Mouse (Mus musculus) ES-E14 (cell line): Measurements from ENCODE around the gene Prr5l. TPM values are rescaled to one million over a fixed set of nuclear protein-coding genes. Genes with fewer than 3 reads are reported as not detected.

Experiments
- DNase-seq: peaks from one replicate; pipeline ENCODE4 v3.0.0-alpha.2; 2013; ENCODE audit warnings: low read depth, low spot score
- H3K27ac ChIP-seq: 2 replicates; pipeline ENCODE4 v1.5.1; 2012; ENCODE audit warnings: low read depth, mild to moderate bottlenecking, low read length, moderate library complexity, mixed read lengths; ENCODE audit not compliant: poor library complexity, insufficient read depth, severe bottlenecking
- H3K36me3 ChIP-seq: 2 replicates; pipeline ENCODE4 v1.6.1; 2012; ENCODE audit warnings: mild to moderate bottlenecking, low read length, moderate library complexity, mixed read lengths; ENCODE audit not compliant: control insufficient read depth, poor library complexity, insufficient read depth, severe bottlenecking
- H3K4me1 ChIP-seq, 2 experiments: fragments of 150-350 bp in 1 of 2; sonication (generic) in 1 of 2; 2 replicates each; pipeline ENCODE4 v1.6.1; 2012; ENCODE audit warnings: low read length in 2 of 2, mild to moderate bottlenecking in 1 of 2, mixed read lengths in 1 of 2; ENCODE audit not compliant: control insufficient read depth in 2 of 2, insufficient read depth in 2 of 2, poor library complexity in 1 of 2
- H3K4me3 ChIP-seq, 2 experiments: fragments of 150-350 bp in 1 of 2; sonication (generic) in 1 of 2; 2 replicates each; pipeline ENCODE4 v1.5.1; 2012; ENCODE audit warnings: low read length in 2 of 2, low read depth in 1 of 2, mild to moderate bottlenecking in 1 of 2, mixed read lengths in 1 of 2; ENCODE audit not compliant: insufficient read depth in 1 of 2, poor library complexity in 1 of 2, severe bottlenecking in 1 of 2
- H3K9ac ChIP-seq: 2 replicates; pipeline ENCODE4 v1.6.1; 2012; ENCODE audit warnings: low read depth, mild to moderate bottlenecking, low read length, mixed read lengths; ENCODE audit not compliant: poor library complexity, insufficient read depth, severe bottlenecking
- H3K9me3 ChIP-seq: fragments of 150-350 bp; sonication (generic); 2 replicates; pipeline ENCODE4 v1.6.1; 2012; ENCODE audit warnings: low read depth, mild to moderate bottlenecking, low read length; ENCODE audit not compliant: control insufficient read depth, insufficient read depth
- CHD2 ChIP-seq: IDR thresholded peaks from 2 replicates; pipeline ENCODE4 v1.6.1; 2014; ENCODE audit warnings: mild to moderate bottlenecking, low read depth, low read length, inconsistent platforms
- HCFC1 ChIP-seq: IDR thresholded peaks from 2 replicates; pipeline ENCODE4 v1.6.1; 2012; ENCODE audit warnings: low read length, inconsistent platforms, borderline replicate concordance; ENCODE audit not compliant: insufficient read depth
- MAFK ChIP-seq: IDR thresholded peaks from 2 replicates; pipeline ENCODE4 v1.6.1; 2014; ENCODE audit warnings: mild to moderate bottlenecking, low read depth, low read length, inconsistent platforms; ENCODE audit not compliant: insufficient read depth
- ZC3H11A ChIP-seq: IDR thresholded peaks from 2 replicates; pipeline ENCODE4 v1.6.1; 2012; ENCODE audit warnings: low read depth, mild to moderate bottlenecking, inconsistent platforms, low read length, borderline replicate concordance
- ZNF384 ChIP-seq: IDR thresholded peaks from 2 replicates; pipeline ENCODE4 v1.6.1; 2012; ENCODE audit warnings: low read depth, low read length, inconsistent platforms
- in situ Hi-C, 2 experiments: fragments of 600-800 bp; cut with MboI; formaldehyde crosslinking; loops; one replicate each; pipeline ENCODE4 v1.15.1; 2025; ENCODE audit warnings: low sequenced_read_pairs in 2 of 2, inconsistent platforms in 1 of 2; ENCODE audit not compliant: unreplicated experiment in 2 of 2
- total RNA-seq: library from RNA; depleted of rRNA; stranded (reverse); fragments of 300-350 nt; gene quantifications from 2 replicates; pipeline ENCODE4 v1.2.3, GENCODE M21; 2012; rRNA removed

Prr5l gene
- total RNA-seq, 1 experiment: 4.5 TPM

DNA sequence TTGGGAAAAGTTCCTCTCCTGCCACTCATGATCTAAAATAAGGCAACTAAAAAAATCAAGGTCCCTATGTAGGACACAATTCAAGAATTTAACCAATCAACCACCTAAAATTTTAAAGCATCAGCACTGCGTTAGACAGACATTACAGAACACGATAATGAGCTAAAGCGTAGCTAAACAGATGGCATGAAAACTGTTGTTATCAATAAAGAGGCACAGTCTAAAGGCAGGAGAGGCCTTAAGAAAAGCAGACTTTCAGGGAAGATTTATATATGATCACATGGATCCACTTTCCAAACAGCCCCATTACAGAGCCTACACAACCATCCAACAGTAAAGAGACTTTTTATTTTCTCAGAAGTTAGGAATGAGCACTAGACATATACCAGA is 217.1 kb downstream of the Prr5l start:
- TF ChIP-seq ZC3H11A: no peak
- no peak for TF ChIP-seq HCFC1
- TF ChIP-seq CHD2: no peak
- TF ChIP-seq MAFK: no peak
- TF ChIP-seq ZNF384: no peak
- H3K4me1 ChIP-seq: peaks cover 2 to 9% of the 10 kb centered on the region in 2 experiments; a peak in 2 of 4 replicates
- H3K27ac ChIP-seq: no peak overlapping the region
- H3K36me3 ChIP-seq: no peaks in the 10 kb centered on the region
- in situ Hi-C loops: no loop called here
- DNase-seq: no peak
- H3K9me3 ChIP-seq: no peaks in the 10 kb centered on the region
- no peak overlapping the region for H3K4me3 ChIP-seq
- H3K9ac ChIP-seq: no peak overlapping the region

DNA sequence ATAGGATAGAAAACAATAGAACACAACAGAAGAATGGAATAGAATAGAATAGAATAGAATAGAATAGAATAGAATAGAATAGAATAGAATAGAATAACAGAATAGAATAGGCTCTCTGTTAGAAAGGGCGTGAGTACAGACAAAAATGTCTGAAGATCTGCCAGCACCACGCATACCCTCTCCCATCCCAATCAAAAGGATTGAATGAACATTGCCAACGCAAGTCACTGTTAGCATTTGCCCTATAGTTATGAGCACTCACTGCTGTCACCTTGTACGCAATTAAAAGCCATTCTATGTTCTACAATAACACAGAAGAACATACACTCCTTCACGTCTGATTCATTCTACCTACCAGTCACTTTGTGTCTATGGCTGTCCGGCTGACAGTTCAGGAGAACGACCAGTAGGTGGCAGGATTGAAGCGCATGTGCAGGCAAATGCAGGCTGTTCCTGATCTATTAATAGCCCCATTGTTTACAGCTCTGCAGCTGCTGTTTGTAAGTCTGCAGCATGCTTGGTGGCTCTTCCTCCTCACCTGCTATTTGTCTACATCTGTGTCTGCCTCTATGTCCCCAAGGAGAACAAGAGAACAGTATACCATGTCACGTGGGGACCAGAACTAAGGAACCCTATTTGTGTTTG is 217.6 kb downstream of the Prr5l start:
- Histone ChIP-seq H3K9ac (no peak overlapping the region), H3K27ac (no peak overlapping the region)
- TF ChIP-seq ZNF384: no peak
- peak; percentile 67; the same call in 1 of the 2 replicates for TF ChIP-seq ZC3H11A

More for the DNA sequence above, 217.6 kb downstream of the Prr5l start:
- H3K4me3 ChIP-seq: no peak overlapping the region
- DNase-seq: peak; percentile 69
- no peaks in the 10 kb centered on the region for H3K9me3 ChIP-seq
- in situ Hi-C loops: no loop called here
- peaks cover 2 to 9% of the 10 kb centered on the region in 2 experiments; a peak in 2 of 4 replicates for H3K4me1 ChIP-seq
- no peaks in the 10 kb centered on the region for H3K36me3 ChIP-seq

Other genes with a start within 250 kb of the Prr5l start
- not detected in 2 replicates for gene Rag1, start 233.5 kb downstream of the Prr5l start, total RNA-seq
- gene B230118H07Rik, start 233.5 kb downstream of the Prr5l start, total RNA-seq: 11.9 and 20.2 TPM in 2 replicates
- gene Traf6, start 204.6 kb downstream of the Prr5l start, total RNA-seq: 9.5 and 10.5 TPM in 2 replicates
- gene Commd9, start 3.2 kb upstream of the Prr5l start, total RNA-seq: 26.9 and 37.2 TPM in 2 replicates